In genomic region chr1:60179932-60180783, GRCm38 (mm10) we compare ENCODE assay signal across 8 mouse cellular contexts. TPM values are rescaled to one million over a fixed set of nuclear protein-coding genes. Genes with fewer than 3 reads are reported as not detected.
DNase-seq lines count a peak whose midpoint lies in the region; ATAC-seq and TF ChIP-seq lines count a peak whose summit lies in the region.

Gene Nbeal1 (plus strand): TSS chr1:60180599.

- peak; percentile 98 for TF ChIP-seq POLR2A in heart, adult 2 months (IDR thresholded peaks at IDR 0.05; ENCODE audit: insufficient read depth, low read depth, low read length)

- no peaks in the 10 kb centered on the region for H3K36me3 ChIP-seq in embryonic facial prominence, embryonic 14.5 days (ENCODE audit: control insufficient read depth, insufficient read depth, low read length)
- H3K36me3 ChIP-seq in heart, adult 2 months (ENCODE audit: control insufficient read depth, insufficient read depth, low read length): peaks cover 18% of the 10 kb centered on the region
- H3K36me3 ChIP-seq in limb, embryonic 13.5 days: no peaks in the 10 kb centered on the region
- H3K36me3 ChIP-seq in midbrain, embryonic 16.5 days (ENCODE audit: control insufficient read depth, insufficient read depth, low read length): no peaks in the 10 kb centered on the region

- peaks cover 6% of the 10 kb centered on the region; the same call in 1 of the 2 replicates for H3K4me1 ChIP-seq in embryonic facial prominence, embryonic 14.5 days (ENCODE audit: control insufficient read depth, insufficient read depth, low read length)
- H3K4me1 ChIP-seq in heart, adult 2 months (ENCODE audit: control insufficient read depth, insufficient read depth, low read length): peaks cover 5% of the 10 kb centered on the region
- peaks cover 12% of the 10 kb centered on the region for H3K4me1 ChIP-seq in limb, embryonic 13.5 days
- peaks cover 18% of the 10 kb centered on the region for H3K4me1 ChIP-seq in midbrain, embryonic 16.5 days (ENCODE audit: control insufficient read depth, insufficient read depth, low read length)

- peak; percentile 63 for TF ChIP-seq CTCF in heart, adult 2 months (IDR thresholded peaks at IDR 0.05)

- H3K27ac ChIP-seq in embryonic facial prominence, embryonic 14.5 days (replicated peaks; ENCODE audit: low read depth, low read length): peak within 1 kb of the TSS; percentile 95
- peak within 1 kb of the TSS; percentile 99 for H3K27ac ChIP-seq in heart, adult 2 months
- peak within 1 kb of the TSS; percentile 94 for H3K27ac ChIP-seq in limb, embryonic 13.5 days
- H3K27ac ChIP-seq in midbrain, embryonic 16.5 days (ENCODE audit: low read length): peak within 1 kb of the TSS; percentile 94

- TF ChIP-seq EP300 in heart, adult 2 months (IDR thresholded peaks at IDR 0.05; ENCODE audit: insufficient read depth, low read depth, low read length): peak; percentile 82; the same call in 1 of the 2 replicates

- H3K4me2 ChIP-seq in embryonic facial prominence, embryonic 14.5 days (ENCODE audit: low read depth, low read length): peak within 1 kb of the TSS; percentile 50
- peak within 1 kb of the TSS; percentile 66 for H3K4me2 ChIP-seq in limb, embryonic 13.5 days (replicated peaks)
- H3K4me2 ChIP-seq in midbrain, embryonic 16.5 days (ENCODE audit: low read length): peak within 1 kb of the TSS; percentile 74

- peak within 1 kb of the TSS; percentile 89 for H3K4me3 ChIP-seq in embryonic facial prominence, embryonic 14.5 days (ENCODE audit: low read depth, low read length)
- H3K4me3 ChIP-seq in heart, adult 2 months: peak within 1 kb of the TSS; percentile 69
- peak within 1 kb of the TSS; percentile 86 for H3K4me3 ChIP-seq in limb, embryonic 13.5 days
- H3K4me3 ChIP-seq in midbrain, embryonic 16.5 days (ENCODE audit: low read depth, low read length): peak within 1 kb of the TSS; percentile 98

- no peaks in the 10 kb centered on the region for H3K27me3 ChIP-seq in embryonic facial prominence, embryonic 14.5 days (replicated peaks; ENCODE audit: control insufficient read depth, insufficient read depth, low read length)
- no peaks in the 10 kb centered on the region for H3K27me3 ChIP-seq in heart, adult 2 months (ENCODE audit: control insufficient read depth, insufficient read depth, low read length)
- no peaks in the 10 kb centered on the region for H3K27me3 ChIP-seq in limb, embryonic 13.5 days
- no peaks in the 10 kb centered on the region for H3K27me3 ChIP-seq in midbrain, embryonic 16.5 days (ENCODE audit: control insufficient read depth, insufficient read depth, low read depth, low read length)

- ATAC-seq in embryonic facial prominence, embryonic 14.5 days (ENCODE audit: low read depth): peak; percentile 98
- peak; percentile 99 for ATAC-seq in limb, embryonic 13.5 days (ENCODE audit: low FRiP score, low read depth)
- peak; percentile 99 for ATAC-seq in midbrain, embryonic 16.5 days

- DNase-seq in 3T3-L1 (ENCODE audit: low read depth, low spot score): peak; percentile 97
- peak; percentile 97 to 98 for DNase-seq in adrenal gland, postnatal 4 days (ENCODE audit: low spot score in 2 of 2)
- DNase-seq in embryonic facial prominence, embryonic 14.5 days (ENCODE audit: low spot score): peak; percentile 98
- DNase-seq in heart, adult 2 months: peak; percentile 99 to 100
- peak; percentile 99 for DNase-seq in kidney, adult 8-10 months
- DNase-seq in spleen, postnatal 10 days (ENCODE audit: low spot score in 2 of 2): peak; percentile 97 to 98

- H3K9ac ChIP-seq in embryonic facial prominence, embryonic 14.5 days (ENCODE audit: low read depth, low read length): peak within 1 kb of the TSS; percentile 87
- H3K9ac ChIP-seq in heart, adult 2 months (ENCODE audit: low read depth, low read length): peak within 1 kb of the TSS; percentile 96
- peak within 1 kb of the TSS; percentile 88 for H3K9ac ChIP-seq in limb, embryonic 13.5 days
- peak within 1 kb of the TSS; percentile 90 for H3K9ac ChIP-seq in midbrain, embryonic 16.5 days (ENCODE audit: low read depth, low read length)

- intact Hi-C loops in heart, adult 2 months (cut with DNase I): loop anchor here (5.0 kb wide), 1 partner anchor 83 kb away; the partner anchor contains the start of genes Carf and Wdr12

- under 1% methylated on average over 41 of the region's 74 CpGs for WGBS in embryonic facial prominence, embryonic 14.5 days
- 1% methylated on average over 72 of the region's 74 CpGs for WGBS in heart, adult 2 months
- under 1% methylated on average over 67 of the region's 74 CpGs for WGBS in limb, embryonic 13.5 days
- under 1% methylated on average over 62 of the region's 74 CpGs for WGBS in midbrain, embryonic 16.5 days

- H3K79me2 ChIP-seq in heart, adult 2 months (replicated peaks; ENCODE audit: control insufficient read depth, insufficient read depth, low read length): no peaks in the 10 kb centered on the region

- no peaks in the 10 kb centered on the region for H3K9me3 ChIP-seq in embryonic facial prominence, embryonic 14.5 days (ENCODE audit: control insufficient read depth, low read length)
- no peaks in the 10 kb centered on the region for H3K9me3 ChIP-seq in limb, embryonic 13.5 days
- no peaks in the 10 kb centered on the region for H3K9me3 ChIP-seq in midbrain, embryonic 16.5 days (replicated peaks; ENCODE audit: control insufficient read depth, low read length, poor library complexity, severe bottlenecking)

RNA-seq across cellular contexts. Expression of gene Nbeal1, which starts in this region (rescaled TPM):
- total RNA-seq in adrenal gland, postnatal 4 days (2021): 10 to 100 TPM; 40.8 to 43.3 TPM
- 8.9 and 10.1 TPM in 2 replicates for polyA plus RNA-seq in embryonic facial prominence, embryonic 14.5 days (2014; fragmentation: Nextera tagmentation; extraction: Ambion mirVana)
- total RNA-seq in heart, adult 2 months (2021): 10 to 100 TPM; 42.8 to 49.1 TPM
- 3.8 and 11.1 TPM in 2 replicates for polyA plus RNA-seq in heart, adult 2 months (2012; rRNA removed)
- 8.0 and 9.0 TPM in 2 replicates for polyA plus RNA-seq in limb, embryonic 13.5 days (2015; fragmentation: Nextera tagmentation; extraction: Ambion mirVana)
- 7.8 and 9.8 TPM in 2 replicates for polyA plus RNA-seq in midbrain, embryonic 16.5 days (2015; fragmentation: Nextera tagmentation; extraction: Ambion mirVana)

Comparison
In these comparisons a context has a peak if more than half of its experiments do, and no peak if none do; other contexts are left out.
1. Peak in every context shown above with its lines: DNase-seq, ATAC-seq, H3K4me3 ChIP-seq and H3K27ac ChIP-seq.